Mouse (Mus musculus) inflammation-experienced regulatory T-cells, adult 16 weeks (primary cell): ENCODE data around the gene Atp2a3. TPM values are rescaled to one million over a fixed set of nuclear protein-coding genes. Genes with fewer than 3 reads are reported as not detected.

Experiments used
- polyA plus RNA-seq: library from polyadenylated mRNA; unstranded; fragments of 100-300 nt; shearing (Covaris generic); gene quantifications from one replicate; pipeline ENCODE4 v1.2.1, GENCODE M21; 2017

Atp2a3 gene
- polyA plus RNA-seq = 310 TPM

GRCm38 (mm10) chr11:72961072-72961980, at the start of gene Atp2a3:
TSS of gene Atp2a3 (plus strand) at chr11:72961169.

GRCm38 (mm10) chr11:72998771-72999170, 37.8 kb downstream of the Atp2a3 start, which contains the start of gene P2rx1:
TSS of gene P2rx1 (plus strand) at chr11:72999103.

DNA sequence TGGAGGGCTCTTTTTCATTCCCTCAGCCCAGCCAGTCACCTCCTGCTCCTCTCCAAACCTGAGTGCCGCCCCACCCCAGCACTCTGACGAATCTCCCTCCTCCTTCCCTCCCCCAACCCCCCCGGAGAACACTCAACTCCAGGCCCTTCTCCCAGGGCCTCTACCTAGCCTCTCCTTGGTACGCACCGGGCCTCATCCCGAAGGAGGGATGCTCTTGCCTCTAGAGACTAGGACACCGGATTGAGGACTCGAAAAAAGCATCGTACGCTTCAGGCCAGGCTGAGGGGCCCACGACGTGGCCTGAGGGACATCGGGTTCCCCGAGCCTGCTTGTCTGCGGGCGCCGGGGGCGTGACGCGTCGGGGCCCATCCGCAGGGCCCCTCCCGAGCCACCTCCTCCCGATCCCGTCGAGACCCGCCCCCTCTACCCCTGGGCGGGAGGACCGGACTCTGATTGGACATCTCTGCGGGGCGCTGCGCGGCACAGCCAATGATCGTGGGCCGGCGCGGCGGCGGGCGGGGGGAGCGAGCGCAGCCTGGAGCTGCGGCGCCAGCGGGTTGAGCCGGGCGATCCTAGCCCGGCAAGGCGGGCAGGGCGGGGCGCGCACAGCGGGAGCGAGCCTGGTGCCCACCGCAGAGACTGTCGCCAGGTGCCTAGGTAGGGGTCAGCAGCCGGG, 57.6 kb downstream of the Atp2a3 start, which contains the start of gene Camkk1:
Gene Camkk1, plus strand, starts transcription at position 538 of the 676 bp plus-strand sequence.

Other genes starting within 250 kb of the Atp2a3 start
- gene Cyb5d2, start 165.0 kb upstream of the Atp2a3 start, polyA plus RNA-seq = 11.5 TPM
- 17.4 TPM for gene Zzef1, start 164.9 kb upstream of the Atp2a3 start, polyA plus RNA-seq
- gene P2rx1, start 37.9 kb downstream of the Atp2a3 start, polyA plus RNA-seq = 0.24 TPM
- gene Camkk1, start 57.8 kb downstream of the Atp2a3 start, polyA plus RNA-seq = 15.4 TPM
- 17.2 TPM for gene Ncbp3, start 86.6 kb downstream of the Atp2a3 start, polyA plus RNA-seq
- 95.2 TPM for gene Itgae, start 129.4 kb downstream of the Atp2a3 start, polyA plus RNA-seq
- 6.5 TPM for gene Haspin, start 177.1 kb downstream of the Atp2a3 start, polyA plus RNA-seq
- 0.16 TPM for gene P2rx5, start 199.3 kb downstream of the Atp2a3 start, polyA plus RNA-seq
- gene Emc6, start 215.9 kb downstream of the Atp2a3 start, polyA plus RNA-seq = 55.7 TPM
- gene Tax1bp3, start 215.9 kb downstream of the Atp2a3 start, polyA plus RNA-seq = 35.5 TPM
- 16.1 TPM for gene Ctns, start 237.9 kb downstream of the Atp2a3 start, polyA plus RNA-seq
- 10.6 TPM for gene Shpk, start 238.3 kb downstream of the Atp2a3 start, polyA plus RNA-seq